Mouse (Mus musculus) erythroblast, embryonic 14.5 days (primary cell): ENCODE results near the gene Gspt1. TPM values are rescaled to one million over a fixed set of nuclear protein-coding genes. Genes with fewer than 3 reads are reported as not detected.

Source experiments
- H3K27me3 ChIP-seq: 2 replicates; pipeline ENCODE4 v1.6.1; 2012; ENCODE audit warnings: inconsistent platforms; ENCODE audit not compliant: control insufficient read depth
- H3K36me3 ChIP-seq: 2 replicates; pipeline ENCODE4 v1.6.1; 2012; ENCODE audit warnings: mild to moderate bottlenecking, inconsistent platforms; ENCODE audit not compliant: control insufficient read depth
- H3K4me1 ChIP-seq: 2 replicates; pipeline ENCODE4 v1.6.1; 2012; ENCODE audit warnings: inconsistent platforms; ENCODE audit not compliant: control insufficient read depth
- H3K4me3 ChIP-seq: replicated peaks from 2 replicates; pipeline ENCODE3; 2012; ENCODE audit warnings: moderate library complexity, mild to moderate bottlenecking, inconsistent platforms
- H3K9me3 ChIP-seq: 2 replicates; pipeline ENCODE4 v1.6.1; 2012; ENCODE audit warnings: low read length, inconsistent platforms, mixed read lengths; ENCODE audit not compliant: control insufficient read depth
- GATA1 ChIP-seq: IDR thresholded peaks from 2 replicates; pipeline ENCODE4 v1.6.1; 2012; ENCODE audit warnings: low read length, inconsistent platforms, mixed read lengths
- TAL1 ChIP-seq: IDR thresholded peaks from 3 replicates; pipeline ENCODE4 v1.6.1; 2012; ENCODE audit warnings: low read length, inconsistent platforms, mixed read lengths
- polyA plus RNA-seq: library from polyadenylated mRNA; stranded (reverse); fragments of >175 nt; gene quantifications from 2 replicates; pipeline ENCODE4 v1.2.3, GENCODE M21; 2012

The Gspt1 gene
- polyA plus RNA-seq, 1 experiment = 9.5 TPM

- H3K4me1 ChIP-seq = peaks cover 34% of the 10 kb centered on the region
- no peaks in the 10 kb centered on the region for H3K27me3 ChIP-seq
- TF ChIP-seq GATA1 (no peak), TAL1 (no peak)
- peak overlapping the region; percentile 6 for H3K4me3 ChIP-seq
- H3K9me3 ChIP-seq = no peaks in the 10 kb centered on the region
- no peaks in the 10 kb centered on the region for H3K36me3 ChIP-seq
Observed at GRCm38 (mm10) chr16:11271073-11271472, 16.9 kb upstream of the Gspt1 start.

DNA sequence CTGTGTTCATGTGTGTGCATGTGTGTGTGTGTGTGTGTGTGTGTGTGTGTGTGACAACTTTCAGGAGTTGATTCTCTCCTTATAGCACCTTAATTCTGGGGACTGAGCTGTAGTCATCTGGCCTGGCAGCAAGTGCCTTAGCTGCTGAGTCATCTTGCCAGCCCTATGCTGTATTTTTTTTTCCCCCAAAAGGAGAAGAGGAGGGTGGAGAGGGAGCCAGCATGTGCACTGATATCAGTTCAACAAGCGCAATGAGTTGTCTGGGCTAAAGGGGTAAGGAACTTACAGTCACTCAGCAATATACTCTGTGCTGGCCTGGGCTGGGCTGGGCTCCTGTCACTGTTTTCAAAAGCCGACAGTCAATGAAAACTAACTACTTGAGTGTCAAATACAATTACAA, 16.5 kb upstream of the Gspt1 start:
- peaks cover 34% of the 10 kb centered on the region for H3K4me1 ChIP-seq
- TF ChIP-seq TAL1 (no peak), GATA1 (peak; percentile 22; the same call in 1 of the 2 replicates)
- H3K4me3 ChIP-seq = no peak overlapping the region
- no peaks in the 10 kb centered on the region for H3K36me3 ChIP-seq
- no peaks in the 10 kb centered on the region for H3K27me3 ChIP-seq
- H3K9me3 ChIP-seq = no peaks in the 10 kb centered on the region

DNA sequence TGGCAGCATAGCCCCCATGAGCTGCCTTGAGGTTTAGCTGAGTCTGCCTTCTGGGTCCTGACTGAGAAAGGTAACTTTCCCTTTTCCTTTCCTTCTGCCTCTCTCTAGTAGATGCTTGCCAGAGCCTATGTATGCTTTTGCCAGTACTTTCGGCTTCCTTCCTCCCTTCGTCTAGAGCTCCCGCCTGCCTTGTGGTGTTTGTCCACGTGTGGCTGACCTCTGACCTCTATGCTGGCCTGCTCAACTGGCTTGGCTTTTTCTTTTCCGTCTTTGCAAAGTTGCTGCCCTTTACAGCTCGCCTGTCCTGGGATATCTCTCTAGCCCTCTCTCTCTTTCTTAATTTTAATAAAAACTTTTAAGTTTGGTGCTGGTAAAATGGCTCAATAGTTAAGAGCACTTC, 15.7 kb upstream of the Gspt1 start:
- TF ChIP-seq GATA1 = no peak
- no peak for TF ChIP-seq TAL1
- Histone ChIP-seq H3K36me3 (no peaks in the 10 kb centered on the region), H3K27me3 (no peaks in the 10 kb centered on the region), H3K4me1 (peaks cover 31% of the 10 kb centered on the region), H3K9me3 (no peaks in the 10 kb centered on the region), H3K4me3 (no peak overlapping the region)

GRCm38 (mm10) chr16:11266556-11266955, 12.4 kb upstream of the Gspt1 start:
- Histone ChIP-seq H3K4me3 (no peak overlapping the region), H3K9me3 (no peaks in the 10 kb centered on the region), H3K4me1 (peaks cover 28% of the 10 kb centered on the region), H3K27me3 (no peaks in the 10 kb centered on the region), H3K36me3 (no peaks in the 10 kb centered on the region)
- no peak for TF ChIP-seq GATA1
- no peak for TF ChIP-seq TAL1

- Histone ChIP-seq H3K4me1 (peaks cover 3% of the 10 kb centered on the region; the same call in 1 of the 2 replicates), H3K27me3 (no peaks in the 10 kb centered on the region), H3K36me3 (no peaks in the 10 kb centered on the region), H3K4me3 (no peak overlapping the region), H3K9me3 (no peaks in the 10 kb centered on the region)
- TF ChIP-seq TAL1 (no peak), GATA1 (no peak)
Observed at GRCm38 (mm10) chr16:11263266-11263665, 9.1 kb upstream of the Gspt1 start.

- Histone ChIP-seq H3K4me3 (peak overlapping the region; percentile 89), H3K36me3 (peaks cover 12% of the 10 kb centered on the region), H3K9me3 (no peaks in the 10 kb centered on the region), H3K4me1 (peaks cover 29% of the 10 kb centered on the region), H3K27me3 (no peaks in the 10 kb centered on the region)
- TF ChIP-seq TAL1 (no peak), GATA1 (no peak)
Observed at GRCm38 (mm10) chr16:11254723-11255164, 619 bp upstream of the Gspt1 start.

- TF ChIP-seq GATA1 = no peak
- TF ChIP-seq TAL1 = no peak
- H3K4me1 ChIP-seq = peaks cover 31% of the 10 kb centered on the region
- no peaks in the 10 kb centered on the region for H3K27me3 ChIP-seq
- peak overlapping the region; percentile 89 for H3K4me3 ChIP-seq
- H3K9me3 ChIP-seq = no peaks in the 10 kb centered on the region
- peaks cover 19% of the 10 kb centered on the region for H3K36me3 ChIP-seq
Observed at GRCm38 (mm10) chr16:11253065-11253831, 877 bp downstream of the Gspt1 start.

DNA sequence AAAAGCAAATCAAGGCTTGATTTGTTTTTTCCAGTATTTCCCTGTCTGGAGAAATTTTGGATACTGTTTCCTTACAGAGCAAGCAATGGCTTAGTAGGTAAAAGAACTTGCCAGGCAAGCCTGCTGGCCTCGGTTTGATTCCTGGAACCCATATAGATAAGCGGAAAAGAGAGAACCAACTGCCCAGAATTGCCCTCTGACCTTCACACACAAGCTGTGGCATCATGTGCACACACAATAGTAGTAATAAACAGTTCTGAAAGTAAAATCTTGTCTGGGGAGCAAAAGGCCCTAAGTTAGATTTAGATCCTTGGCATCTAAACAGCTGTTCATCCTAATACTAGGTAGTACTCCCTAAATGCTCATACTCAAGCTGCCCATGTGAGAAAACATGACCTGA, 6.3 kb downstream of the Gspt1 start:
- Histone ChIP-seq H3K9me3 (no peaks in the 10 kb centered on the region), H3K36me3 (peaks cover 37% of the 10 kb centered on the region), H3K4me3 (no peak overlapping the region), H3K27me3 (no peaks in the 10 kb centered on the region), H3K4me1 (peaks cover 28% of the 10 kb centered on the region)
- TF ChIP-seq TAL1 = no peak
- TF ChIP-seq GATA1 = no peak

DNA sequence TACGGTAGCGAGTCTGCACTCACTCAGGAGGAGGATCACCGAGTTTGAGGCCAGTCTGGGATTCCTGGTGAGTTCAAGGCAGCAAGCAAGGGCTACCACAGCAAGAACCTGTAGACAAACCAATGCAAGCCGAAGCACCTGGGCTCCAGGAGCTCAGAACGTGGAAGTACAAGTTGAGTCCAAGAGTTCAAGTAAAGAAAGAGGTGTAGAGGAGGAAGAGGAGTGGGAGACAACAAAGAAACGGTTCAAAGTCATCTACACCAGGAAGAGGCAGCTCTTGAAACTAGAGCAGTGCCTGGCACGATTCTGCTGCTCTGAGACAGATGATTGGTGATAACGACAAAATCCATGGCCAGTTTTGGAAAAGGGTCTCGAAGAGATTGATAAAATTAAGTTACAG, 8.4 kb downstream of the Gspt1 start:
- TF ChIP-seq GATA1 = no peak
- TF ChIP-seq TAL1 = no peak
- no peak overlapping the region for H3K4me3 ChIP-seq
- peaks cover 14% of the 10 kb centered on the region for H3K4me1 ChIP-seq
- H3K9me3 ChIP-seq = no peaks in the 10 kb centered on the region
- H3K27me3 ChIP-seq = no peaks in the 10 kb centered on the region
- peaks cover 35% of the 10 kb centered on the region for H3K36me3 ChIP-seq
